Mouse (Mus musculus) intestine, embryonic 16.5 days (tissue): ENCODE measurements at regions not wholly inside any gene's neighbourhood (a gene's known extent, or its start where the extent isn't known, plus 50 kb on each side); places are given as distances from the start of the nearest gene placed in this dataset.

ENCODE experiments used
- ATAC-seq: fragments of 200-750 bp; cut with Nextera tagmentation; 2 replicates; pipeline ENCODE4 v1.8.0; 2017; ENCODE audit warnings: moderate TSS enrichment, moderate library complexity
- H3K27ac ChIP-seq: fragments of 300-500 bp; sonication (generic); 2 replicates; pipeline ENCODE4 v1.5.1; 2014; ENCODE audit warnings: mild to moderate bottlenecking, low read length
- H3K27me3 ChIP-seq: fragments of 300-500 bp; sonication (generic); replicated peaks from 2 replicates; pipeline ENCODE4 v1.6.1; 2014; ENCODE audit warnings: low read length, control low read depth, mixed read lengths; ENCODE audit not compliant: control insufficient read depth, insufficient read depth
- H3K36me3 ChIP-seq: fragments of 300-500 bp; sonication (generic); 2 replicates; pipeline ENCODE4 v1.6.1; 2014; ENCODE audit warnings: low read length, control low read depth; ENCODE audit not compliant: control insufficient read depth, insufficient read depth
- H3K4me1 ChIP-seq: fragments of 300-500 bp; sonication (generic); 2 replicates; pipeline ENCODE4 v1.6.1; 2014; ENCODE audit warnings: low read length, control low read depth, mixed read lengths; ENCODE audit not compliant: control insufficient read depth, insufficient read depth
- H3K4me2 ChIP-seq: fragments of 300-500 bp; sonication (generic); 2 replicates; pipeline ENCODE4 v1.6.1; 2014; ENCODE audit warnings: low read depth, low read length, control low read depth
- H3K4me3 ChIP-seq: fragments of 300-500 bp; sonication (generic); 2 replicates; pipeline ENCODE4 v1.5.1; 2014; ENCODE audit warnings: mild to moderate bottlenecking, low read length
- H3K9ac ChIP-seq: fragments of 300-500 bp; sonication (generic); 2 replicates; pipeline ENCODE4 v1.6.1; 2014; ENCODE audit warnings: low read depth, low read length
- H3K9me3 ChIP-seq: fragments of 300-500 bp; sonication (generic); 2 replicates; pipeline ENCODE4 v1.6.1; 2016; ENCODE audit warnings: low read length, control low read depth; ENCODE audit not compliant: control insufficient read depth
- WGBS: fragments of 180-500 bp; shearing (Covaris S2); extraction: QIAGEN DNeasy Blood & Tissue Kit; methylation state at CpG from one replicate; pipeline ENCODE4 v1.1.7; 2014; 5-methylcytosine and 5-hydroxymethylcytosine counted together

- H3K4me1 ChIP-seq: peaks cover 17% of the 10 kb centered on the region
- no peaks in the 10 kb centered on the region for H3K9me3 ChIP-seq
- no peak overlapping the region for H3K4me3 ChIP-seq
- H3K27ac ChIP-seq: no peak overlapping the region
- no peak for ATAC-seq
- WGBS: 71% methylated on average over 6 of the region's 6 CpGs
- H3K4me2 ChIP-seq: no peak overlapping the region
- no peaks in the 10 kb centered on the region for H3K27me3 ChIP-seq
- H3K9ac ChIP-seq: no peak overlapping the region
- H3K36me3 ChIP-seq: no peaks in the 10 kb centered on the region
Observed at GRCm38 (mm10) chr9:23035306-23035705, 187.6 kb upstream of the Bmper start.

GRCm38 (mm10) chr9:23035901-23036610 lies 186.8 kb upstream of the Bmper start:
- peak overlapping the region; percentile 31 for H3K9ac ChIP-seq
- H3K4me1 ChIP-seq: peaks cover 11% of the 10 kb centered on the region
- 13% methylated on average over 16 of the region's 16 CpGs for WGBS
- H3K4me2 ChIP-seq: peak overlapping the region; percentile 40
- H3K9me3 ChIP-seq: no peaks in the 10 kb centered on the region
- no peaks in the 10 kb centered on the region for H3K36me3 ChIP-seq
- H3K4me3 ChIP-seq: peak overlapping the region; percentile 15; the same call in 1 of the 2 replicates
- H3K27ac ChIP-seq: no peak overlapping the region
- ATAC-seq: no peak
- no peaks in the 10 kb centered on the region for H3K27me3 ChIP-seq

DNA sequence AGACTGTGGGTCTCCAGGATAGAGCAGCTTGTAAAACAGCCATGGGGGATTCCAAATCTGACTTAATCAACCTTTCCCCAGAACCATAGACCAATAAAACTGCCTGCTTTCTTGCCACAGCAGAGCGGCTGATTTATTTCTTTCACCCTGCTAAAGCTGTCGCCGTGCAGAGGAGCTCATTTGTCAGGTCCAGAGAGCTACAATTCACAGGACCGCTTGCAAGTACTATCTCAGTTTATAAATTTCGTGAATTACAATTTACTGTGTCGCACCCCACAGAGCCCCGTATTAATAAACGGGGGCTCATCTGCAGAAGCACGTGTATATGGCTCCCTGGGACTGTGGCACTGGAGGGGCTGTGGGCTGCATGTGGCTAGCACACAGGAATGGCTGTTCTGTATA lies 185.4 kb upstream of the Bmper start:
- no peak overlapping the region for H3K27ac ChIP-seq
- peaks cover 20% of the 10 kb centered on the region for H3K4me1 ChIP-seq
- ATAC-seq: no peak
- H3K36me3 ChIP-seq: no peaks in the 10 kb centered on the region
- H3K9ac ChIP-seq: no peak overlapping the region
- WGBS: 43% methylated on average over 9 of the region's 9 CpGs
- no peaks in the 10 kb centered on the region for H3K9me3 ChIP-seq
- H3K4me2 ChIP-seq: no peak overlapping the region
- H3K27me3 ChIP-seq: no peaks in the 10 kb centered on the region
- no peak overlapping the region for H3K4me3 ChIP-seq

- ATAC-seq: no peak
- Histone ChIP-seq H3K36me3 (no peaks in the 10 kb centered on the region), H3K9ac (no peak overlapping the region), H3K27me3 (no peaks in the 10 kb centered on the region), H3K4me3 (no peak overlapping the region), H3K9me3 (no peaks in the 10 kb centered on the region), H3K4me1 (peaks cover 20% of the 10 kb centered on the region), H3K4me2 (no peak overlapping the region), H3K27ac (no peak overlapping the region)
- WGBS: 86% methylated on average over 6 of the region's 6 CpGs
Observed at GRCm38 (mm10) chr9:23039588-23039987, 183.3 kb upstream of the Bmper start.

DNA sequence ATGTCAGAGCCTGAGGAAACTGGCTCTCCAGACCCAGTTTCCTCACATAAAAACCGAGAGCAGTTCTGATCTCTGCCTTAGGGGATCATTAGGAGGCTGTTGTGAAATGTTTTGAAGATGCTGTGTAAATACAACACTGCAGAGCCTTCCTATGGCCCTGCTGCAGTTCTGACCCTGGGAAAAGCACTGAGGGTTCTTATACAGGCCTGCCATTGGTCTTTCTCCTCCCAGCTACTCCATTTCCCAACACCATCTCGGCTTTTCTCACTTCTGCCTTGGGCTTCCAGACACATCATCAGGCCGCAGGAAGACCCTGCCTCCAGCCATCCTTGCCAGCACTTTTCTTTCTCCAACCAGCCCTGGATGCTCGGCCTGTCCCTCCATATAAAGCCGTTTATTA lies 181.9 kb upstream of the Bmper start:
- H3K9me3 ChIP-seq: no peaks in the 10 kb centered on the region
- WGBS: 36% methylated on average over 5 of the region's 5 CpGs
- H3K4me2 ChIP-seq: no peak overlapping the region
- H3K4me1 ChIP-seq: peaks cover 17% of the 10 kb centered on the region
- H3K9ac ChIP-seq: no peak overlapping the region
- H3K27me3 ChIP-seq: no peaks in the 10 kb centered on the region
- no peak for ATAC-seq
- H3K4me3 ChIP-seq: no peak overlapping the region
- H3K36me3 ChIP-seq: no peaks in the 10 kb centered on the region
- 0 out of 2 replicates have a peak overlapping the region, but pooled peaks have one; percentile 11 for H3K27ac ChIP-seq

GRCm38 (mm10) chr9:23041537-23042472 lies 181.1 kb upstream of the Bmper start:
- peak; percentile 59 for ATAC-seq
- 41% methylated on average over 22 of the region's 22 CpGs for WGBS
- Histone ChIP-seq H3K4me3 (no peak overlapping the region), H3K9ac (no peak overlapping the region), H3K4me1 (peaks cover 11% of the 10 kb centered on the region), H3K4me2 (no peak overlapping the region), H3K36me3 (no peaks in the 10 kb centered on the region), H3K27me3 (no peaks in the 10 kb centered on the region), H3K27ac (peak overlapping the region; percentile 14; the same call in 1 of the 2 replicates), H3K9me3 (no peaks in the 10 kb centered on the region)

DNA sequence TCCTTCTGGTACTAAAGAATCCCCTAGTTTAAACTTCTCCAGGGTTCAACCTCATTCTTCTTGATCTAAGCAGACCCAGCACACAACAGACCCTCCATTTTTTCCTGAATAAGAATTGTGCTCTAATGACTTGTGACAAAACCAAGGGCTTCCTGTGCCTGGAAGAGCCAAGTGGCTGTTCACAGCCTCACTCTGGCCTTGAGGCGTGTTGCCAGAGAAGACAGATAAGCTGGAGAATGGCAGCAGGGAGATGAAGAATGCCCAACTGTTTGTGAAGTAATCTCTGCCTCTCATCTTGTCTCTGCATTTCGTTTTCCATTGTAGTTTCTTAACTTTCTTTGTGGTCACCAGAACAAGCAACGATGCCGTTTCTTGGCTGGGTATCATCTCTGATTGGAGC lies 179.9 kb upstream of the Bmper start:
- Histone ChIP-seq H3K4me1 (peaks cover 11% of the 10 kb centered on the region), H3K9me3 (no peaks in the 10 kb centered on the region), H3K4me3 (no peak overlapping the region), H3K36me3 (no peaks in the 10 kb centered on the region), H3K4me2 (no peak overlapping the region), H3K27ac (no peak overlapping the region), H3K27me3 (no peaks in the 10 kb centered on the region), H3K9ac (no peak overlapping the region)
- no peak for ATAC-seq
- whole genome bisulfite sequencing: 83% methylated on average over 4 of the region's 4 CpGs

DNA sequence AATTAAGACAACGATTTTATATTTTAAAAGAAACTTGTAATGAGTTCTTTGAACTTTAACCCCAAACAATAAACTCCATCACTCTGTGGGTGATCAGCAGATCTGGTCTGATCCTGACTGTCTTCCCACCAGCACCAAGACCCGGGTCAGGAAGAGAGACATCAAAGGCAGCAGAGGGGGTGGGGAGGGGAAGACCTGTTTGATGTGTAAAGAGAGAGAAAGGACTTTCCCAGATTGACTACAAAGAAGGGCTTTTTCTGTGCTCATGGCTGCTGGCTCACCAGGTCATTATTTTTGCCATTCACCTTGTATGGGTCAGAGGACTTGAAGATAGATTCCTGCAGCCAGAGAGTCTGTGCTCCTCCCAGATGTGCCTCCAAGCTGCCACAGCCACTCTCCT lies 177.4 kb upstream of the Bmper start:
- H3K9ac ChIP-seq: no peak overlapping the region
- no peaks in the 10 kb centered on the region for H3K36me3 ChIP-seq
- no peaks in the 10 kb centered on the region for H3K27me3 ChIP-seq
- H3K4me3 ChIP-seq: no peak overlapping the region
- H3K4me1 ChIP-seq: peaks cover 11% of the 10 kb centered on the region
- no peak for ATAC-seq
- no peak overlapping the region for H3K4me2 ChIP-seq
- no peak overlapping the region for H3K27ac ChIP-seq
- WGBS: 19% methylated on average over 2 of the region's 2 CpGs
- H3K9me3 ChIP-seq: no peaks in the 10 kb centered on the region

DNA sequence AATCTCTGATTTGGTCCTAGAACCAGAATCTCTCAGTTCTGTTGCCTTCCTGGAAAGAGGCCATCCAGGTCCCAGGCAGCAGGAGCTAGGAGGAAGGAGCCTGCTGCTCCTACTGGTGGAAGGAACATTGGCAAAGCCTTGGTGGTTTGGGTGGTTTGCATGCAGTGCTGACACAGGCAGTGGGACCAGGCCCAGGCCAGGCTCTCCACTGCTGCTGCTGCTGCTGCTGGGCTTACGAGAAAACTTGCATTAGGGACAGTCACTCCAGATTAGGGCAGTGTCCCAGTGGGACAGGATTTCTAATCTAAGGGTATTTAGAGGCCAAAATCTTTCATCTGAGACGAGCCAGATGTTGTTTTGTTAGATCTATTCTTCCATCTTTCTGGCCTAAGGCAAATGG lies 172.1 kb upstream of the Bmper start:
- H3K27ac ChIP-seq: no peak overlapping the region

More for the DNA sequence above, 172.1 kb upstream of the Bmper start:
- 61% methylated on average over 2 of the region's 2 CpGs for WGBS
- Histone ChIP-seq H3K9me3 (no peaks in the 10 kb centered on the region), H3K4me3 (no peak overlapping the region), H3K9ac (no peak overlapping the region), H3K4me1 (no peaks in the 10 kb centered on the region), H3K36me3 (no peaks in the 10 kb centered on the region), H3K27me3 (no peaks in the 10 kb centered on the region), H3K4me2 (no peak overlapping the region)
- ATAC-seq: no peak
